Mouse (Mus musculus) kidney, postnatal 36 days (tissue): ENCODE data around the gene Hipk1.
A peak's percentile ranks its signal among the peaks of the same experiment; 100 is the strongest.

Experiments
- DNase-seq, 2 experiments: peaks; one replicate each; pipeline ENCODE4 v3.0.0; 2021 to 2022; ENCODE audit warnings: mixed read lengths in 2 of 2

Gene Hipk1

GRCm38 (mm10) chr3:103715762-103716693 is 75.3 kb downstream of the Hipk1 start:
- DNase-seq: peak; percentile 54 to 56

- no peak for DNase-seq
Measured at GRCm38 (mm10) chr3:103714942-103715341, 76.4 kb downstream of the Hipk1 start.

GRCm38 (mm10) chr3:103714236-103714875 is 77.0 kb downstream of the Hipk1 start:
- DNase-seq: no peak

DNA sequence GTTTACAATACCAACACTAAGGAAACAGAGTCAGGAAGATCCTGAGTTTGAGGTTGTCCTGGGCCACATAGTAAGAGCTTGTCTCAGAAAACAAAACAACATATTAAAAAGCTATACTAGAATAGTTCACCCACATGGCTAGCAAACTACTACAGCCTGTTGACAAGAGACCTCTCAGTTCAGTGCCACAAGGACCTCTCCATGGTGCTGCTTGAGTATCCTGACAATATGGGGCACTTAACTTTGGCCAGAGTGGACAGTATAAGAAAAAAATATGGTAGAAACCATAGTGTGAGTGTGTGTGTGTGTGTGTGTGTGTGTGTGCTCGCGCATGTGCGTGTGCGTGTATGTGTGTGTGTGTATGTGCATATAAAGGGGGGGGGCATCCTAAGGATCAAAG is 79.2 kb downstream of the Hipk1 start:
- no peak for DNase-seq

DNA sequence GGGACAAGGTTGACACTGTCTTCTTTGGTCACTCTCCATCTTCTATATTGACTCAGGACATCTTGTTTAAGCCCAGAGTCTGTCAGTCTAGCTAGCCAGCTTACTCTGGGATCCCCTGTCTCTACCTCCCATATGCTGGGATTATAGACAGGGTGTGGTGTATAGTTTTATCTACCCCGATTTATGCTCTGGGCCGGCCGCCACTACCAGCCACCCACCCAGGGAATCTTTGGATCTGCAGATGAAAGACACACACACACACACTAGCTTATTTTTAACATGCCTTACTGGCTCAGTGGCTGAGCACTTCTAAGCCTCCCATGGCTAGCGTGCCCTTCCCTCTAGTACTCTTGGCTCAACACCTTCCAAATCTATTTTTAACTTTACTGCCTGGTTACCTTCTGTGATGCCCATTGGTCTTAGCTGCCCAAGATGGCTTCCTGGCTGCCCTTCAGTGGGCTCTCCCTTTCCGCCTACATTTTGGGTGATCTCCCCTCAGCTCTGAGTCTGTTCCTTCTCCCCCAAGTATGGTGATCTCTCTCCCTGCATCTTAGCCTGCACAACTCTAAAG is 81.8 kb downstream of the Hipk1 start:
- no peak for DNase-seq

DNA sequence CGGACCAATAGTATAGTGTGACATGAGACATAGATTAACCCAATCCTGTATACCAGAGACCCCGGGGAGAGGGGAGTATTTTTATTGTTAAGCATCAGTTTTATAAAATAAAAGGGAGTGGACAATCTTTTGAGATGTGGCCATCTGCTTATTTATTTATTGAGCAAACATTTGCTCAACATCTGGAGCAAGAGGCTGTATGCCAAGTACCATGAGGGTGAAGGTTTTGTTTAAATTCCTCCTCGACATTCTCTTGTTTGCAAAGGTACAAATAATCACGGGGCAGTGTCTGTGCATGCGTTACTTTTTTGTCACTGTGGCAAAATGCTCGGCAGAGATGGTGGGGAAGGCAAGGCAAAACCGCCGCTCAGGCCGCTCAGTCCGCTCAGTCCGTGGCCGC is 85.9 kb downstream of the Hipk1 start:
- DNase-seq: no peak

- no peak for DNase-seq
Measured at GRCm38 (mm10) chr3:103704661-103705060, 86.7 kb downstream of the Hipk1 start.

DNA sequence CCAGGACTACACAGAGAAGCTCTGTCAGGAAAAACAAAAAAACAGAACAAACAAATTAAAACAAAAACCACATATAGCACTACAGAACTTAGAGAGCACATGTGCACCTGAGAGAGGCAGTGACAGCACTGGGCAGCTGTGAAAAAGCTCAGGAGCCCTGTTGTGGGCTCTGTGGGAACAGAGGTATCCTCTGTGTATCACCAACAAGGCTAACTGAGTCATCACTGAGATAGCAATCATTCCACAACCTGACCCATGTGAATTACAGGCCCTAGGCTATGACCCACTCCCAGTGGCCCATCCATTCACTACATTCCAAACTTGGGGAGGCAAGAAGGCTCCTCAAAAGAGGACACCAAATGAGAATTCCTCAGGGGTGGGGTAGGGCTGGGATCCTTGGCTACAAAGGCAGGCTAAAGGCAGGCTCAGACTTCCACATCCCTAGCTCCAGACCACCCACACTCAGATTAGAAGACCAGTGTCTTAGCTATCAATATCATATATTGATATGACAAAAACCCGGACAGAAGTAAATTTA is 94.9 kb downstream of the Hipk1 start:
- DNase-seq: no peak

DNA sequence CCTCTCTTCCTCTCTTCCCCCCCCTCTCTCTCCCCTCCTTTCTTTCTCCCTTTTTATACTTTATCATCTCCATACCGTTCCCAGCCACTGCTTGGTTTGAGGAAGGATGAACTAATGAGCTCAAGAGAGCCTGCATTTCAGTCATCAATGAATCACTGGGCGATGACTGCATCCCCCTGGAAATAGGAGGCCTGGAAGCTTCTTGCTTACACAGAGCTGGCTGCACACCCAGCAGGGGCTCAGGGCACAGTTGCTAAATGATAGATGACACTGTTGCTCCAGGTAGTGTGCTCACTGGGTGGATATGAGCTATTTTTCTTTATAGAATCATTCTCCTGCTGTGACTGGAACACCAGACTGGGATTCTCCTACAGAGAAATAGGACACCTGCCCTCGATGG is 95.8 kb downstream of the Hipk1 start:
- DNase-seq: no peak

- peak; percentile 20 for DNase-seq
Measured at GRCm38 (mm10) chr3:103690506-103690905, 100.9 kb downstream of the Hipk1 start.
